Mouse (Mus musculus) ES-CJ7 (cell line): Measurements from ENCODE around the gene Nupr1.
A peak's percentile ranks its signal among the peaks of the same experiment; 100 is the strongest.

Experiments used
- DNase-seq: peaks from one replicate; pipeline ENCODE4 v3.0.0; 2011; ENCODE audit warnings: low read depth, low spot score

The Nupr1 gene

GRCm38 (mm10) chr7:126630824-126631518 is at the start of gene Nupr1:
Gene Nupr1 (minus strand): TSS chr7:126630861.
- no peak for DNase-seq

- no peak for DNase-seq
Observed at GRCm38 (mm10) chr7:126679683-126680082, 49.0 kb upstream of the Nupr1 start.

GRCm38 (mm10) chr7:126678545-126679341 is 48.1 kb upstream of the Nupr1 start:
- DNase-seq, result no peak

GRCm38 (mm10) chr7:126676631-126677220 is 46.1 kb upstream of the Nupr1 start:
- DNase-seq, result no peak

GRCm38 (mm10) chr7:126676207-126676606 is 45.5 kb upstream of the Nupr1 start, which contains the start of gene Sult1a1:
Gene Sult1a1 (minus strand): TSS chr7:126676432.
- DNase-seq, result no peak

GRCm38 (mm10) chr7:126675104-126675503 is 44.4 kb upstream of the Nupr1 start:
- DNase-seq, result no peak

DNA sequence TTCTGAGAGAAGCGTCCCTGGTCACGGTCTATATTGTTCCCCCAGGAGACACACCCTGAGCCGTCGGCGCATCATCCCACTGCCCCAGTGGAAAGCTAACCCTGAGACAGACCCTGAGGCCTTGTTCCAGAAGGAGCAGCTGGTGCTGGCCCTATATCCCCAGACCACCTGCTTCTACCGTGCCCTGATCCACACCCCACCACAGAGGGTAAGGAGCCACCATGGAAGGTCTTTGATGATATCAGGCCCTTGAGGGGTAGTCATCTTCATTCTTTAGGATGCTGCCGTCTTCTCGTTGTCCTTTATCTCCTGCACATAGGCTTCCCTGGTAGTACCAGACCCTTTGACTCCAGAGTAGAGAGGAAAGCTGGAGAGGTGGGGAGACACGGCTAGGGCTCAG is 41.5 kb upstream of the Nupr1 start:
- no peak for DNase-seq

GRCm38 (mm10) chr7:126670152-126670551 is 39.5 kb upstream of the Nupr1 start:
- DNase-seq, result no peak

GRCm38 (mm10) chr7:126668452-126668851 is 37.8 kb upstream of the Nupr1 start:
- DNase-seq, result no peak

DNA sequence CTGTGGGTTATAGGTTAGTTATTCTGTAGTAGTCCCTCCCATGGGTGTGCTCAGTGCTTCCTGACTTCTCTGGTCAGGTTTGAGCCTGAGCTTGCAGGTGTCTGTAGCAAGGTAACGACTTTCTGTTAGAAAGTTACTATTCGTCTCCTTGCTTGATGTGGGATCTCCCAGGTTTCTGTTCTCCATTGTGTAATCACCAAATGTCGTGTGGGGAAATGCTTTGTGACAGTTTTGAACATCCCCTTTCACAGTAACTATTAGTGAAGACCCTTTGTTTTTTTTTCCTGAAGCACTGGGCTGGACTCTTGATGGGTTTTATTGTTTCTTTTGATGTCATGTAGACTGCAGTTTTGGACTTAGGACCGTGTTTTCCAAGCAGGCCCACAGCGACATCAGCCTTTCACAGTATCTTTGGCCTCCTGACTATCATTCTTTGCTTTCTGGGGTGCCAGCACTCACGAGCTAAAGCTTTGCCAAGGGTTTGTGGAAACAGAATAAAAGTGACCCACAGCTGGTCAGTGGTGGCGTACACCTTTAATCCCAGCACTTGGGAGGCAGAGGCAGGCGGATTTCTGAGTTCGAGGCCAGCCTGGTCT is 36.9 kb upstream of the Nupr1 start:
- DNase-seq, result no peak

DNA sequence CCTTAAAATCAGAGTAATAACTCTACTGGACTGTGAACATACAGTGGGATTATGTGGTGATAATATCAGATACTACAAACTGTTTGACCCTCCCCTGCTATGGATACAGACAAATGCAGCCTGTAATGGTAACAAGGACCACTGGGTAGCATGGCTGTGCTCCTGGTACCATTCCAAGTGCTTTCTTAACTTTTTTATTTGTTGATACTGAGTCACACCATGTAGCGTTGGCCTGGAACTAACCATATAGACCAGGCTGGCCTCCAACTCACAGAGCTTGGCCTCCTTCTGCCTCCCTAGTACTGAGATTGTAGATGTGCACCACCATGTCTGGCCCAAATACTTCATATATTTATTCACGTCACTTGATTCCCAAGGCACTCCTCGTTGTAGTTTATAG is 34.6 kb upstream of the Nupr1 start:
- no peak for DNase-seq

GRCm38 (mm10) chr7:126663646-126664045 is 33.0 kb upstream of the Nupr1 start:
- DNase-seq, result no peak

- DNase-seq, result no peak
Observed at GRCm38 (mm10) chr7:126659771-126660170, 29.1 kb upstream of the Nupr1 start.

GRCm38 (mm10) chr7:126657522-126657921 is 26.9 kb upstream of the Nupr1 start:
- no peak for DNase-seq

- DNase-seq, result no peak
Observed at GRCm38 (mm10) chr7:126655695-126656094, 25.0 kb upstream of the Nupr1 start.

DNA sequence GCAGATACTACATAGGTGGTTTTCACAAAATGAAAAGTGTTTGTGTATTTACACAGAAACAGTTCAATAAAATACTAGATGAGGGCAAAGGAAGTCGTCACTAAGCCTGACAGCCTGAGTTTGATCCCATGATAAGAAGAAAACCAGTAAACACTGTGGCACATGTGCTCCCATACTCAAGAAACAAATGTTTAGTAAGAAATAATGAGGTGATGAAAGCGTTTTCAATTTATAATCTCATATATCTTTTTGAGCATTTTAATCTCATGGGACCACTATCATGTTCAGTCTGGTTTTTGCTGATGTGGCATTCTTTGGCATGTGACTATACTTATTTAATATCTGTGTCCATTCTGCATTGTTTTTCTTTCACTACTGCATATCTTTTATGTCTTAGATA is 23.3 kb upstream of the Nupr1 start:
- no peak for DNase-seq

DNA sequence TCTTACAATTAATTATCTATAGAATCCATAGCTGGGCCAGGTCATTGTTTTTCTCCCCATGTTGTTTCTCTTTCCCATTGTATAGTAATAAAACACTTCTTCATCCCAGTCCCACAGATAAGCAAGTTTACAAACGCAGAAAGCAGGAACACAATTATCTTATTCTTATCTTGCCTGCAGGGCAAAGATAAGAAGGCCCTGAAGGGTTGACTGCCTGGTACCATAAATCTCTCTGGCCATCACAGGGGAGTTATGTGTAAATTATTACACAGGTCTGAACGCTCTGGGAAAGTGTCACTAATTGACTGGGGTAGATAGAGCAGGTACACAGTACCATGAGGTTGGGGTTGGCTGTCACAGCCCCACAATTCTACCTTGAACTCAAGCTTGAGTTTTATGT is 20.2 kb upstream of the Nupr1 start:
- DNase-seq, result no peak

GRCm38 (mm10) chr7:126649231-126650051 is 18.8 kb upstream of the Nupr1 start, which contains the start of gene Sgf29:
Gene Sgf29 (plus strand): TSS chr7:126649309.
- peak; percentile 95 for DNase-seq

DNA sequence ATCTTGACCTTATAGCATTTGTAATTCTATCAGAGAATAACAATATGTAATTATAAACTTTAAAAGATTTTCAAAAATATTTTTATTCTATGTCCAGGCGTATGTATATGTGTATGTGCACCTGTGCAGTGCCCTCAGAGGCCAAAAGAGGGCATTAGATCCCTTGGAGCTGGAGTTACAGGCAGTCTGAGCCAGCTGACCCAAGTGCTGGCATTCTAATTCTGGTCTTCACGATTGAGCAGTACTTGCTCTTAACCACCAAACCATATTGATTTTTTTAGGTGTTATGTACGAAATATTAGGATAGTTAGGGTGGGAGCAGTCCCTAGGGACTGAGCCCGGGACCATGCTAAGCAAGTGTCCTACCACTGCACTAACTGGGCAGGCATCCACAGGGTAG is 17.8 kb upstream of the Nupr1 start:
- peak; percentile 70 for DNase-seq

- DNase-seq, result no peak
Observed at GRCm38 (mm10) chr7:126645708-126646107, 15.0 kb upstream of the Nupr1 start.

DNA sequence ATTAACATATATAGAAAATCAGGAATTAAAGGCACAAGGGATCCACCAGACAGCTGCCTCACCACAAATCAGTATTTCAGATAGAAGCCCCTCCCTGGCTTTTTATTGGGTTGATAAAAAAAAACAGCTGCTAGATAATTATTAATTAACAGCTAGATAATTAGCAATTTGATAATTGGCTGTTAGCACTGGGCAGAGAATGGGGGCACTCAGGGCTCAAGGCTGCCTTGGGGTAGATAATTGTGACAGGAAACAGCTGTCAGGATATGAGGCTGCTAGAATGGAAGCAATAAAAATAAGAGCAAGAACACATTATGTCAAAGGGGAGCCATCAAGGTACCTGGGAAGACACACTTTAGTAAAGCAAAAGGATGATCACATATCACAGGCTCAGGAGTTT is 14.3 kb upstream of the Nupr1 start:
- DNase-seq, result no peak
